Mouse (Mus musculus) heart, adult 9 months (tissue): Measurements from ENCODE around the gene Prpf19.

ENCODE experiments used
- DNase-seq, 2 experiments: peaks; one replicate each; pipeline ENCODE4 v3.0.0; 2022; ENCODE audit warnings: low spot score in 2 of 2

The Prpf19 gene

DNA sequence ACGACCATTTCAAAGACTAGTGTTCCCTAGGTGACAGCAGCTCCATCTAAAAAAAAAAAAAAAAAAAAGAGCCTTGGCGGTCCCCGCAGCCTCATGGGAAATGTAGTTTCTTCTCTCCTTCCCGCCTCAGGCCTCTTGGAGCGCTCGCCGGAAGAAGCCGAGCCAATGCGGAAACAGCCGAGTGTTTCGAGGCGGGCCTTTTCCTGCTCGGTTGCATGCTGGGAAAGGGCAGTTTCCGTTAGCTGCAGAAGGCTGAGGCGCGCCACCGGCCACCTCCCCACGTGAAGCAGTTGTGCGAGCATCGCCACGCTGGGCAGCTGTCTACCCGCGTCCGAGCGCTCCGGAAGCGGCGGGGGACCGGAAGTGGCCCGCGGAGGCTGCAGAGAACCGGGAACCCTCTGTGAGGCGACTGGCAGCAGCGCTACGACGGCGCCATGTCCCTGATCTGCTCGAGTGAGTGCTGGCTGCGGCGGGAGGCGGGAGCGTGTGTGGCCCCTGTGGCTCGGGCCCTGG, at the start of gene Prpf19:
Gene Prpf19 (plus strand): TSS at position 216 of the 513 bp plus-strand sequence.
- peak; percentile 94 to 98 for DNase-seq

DNA sequence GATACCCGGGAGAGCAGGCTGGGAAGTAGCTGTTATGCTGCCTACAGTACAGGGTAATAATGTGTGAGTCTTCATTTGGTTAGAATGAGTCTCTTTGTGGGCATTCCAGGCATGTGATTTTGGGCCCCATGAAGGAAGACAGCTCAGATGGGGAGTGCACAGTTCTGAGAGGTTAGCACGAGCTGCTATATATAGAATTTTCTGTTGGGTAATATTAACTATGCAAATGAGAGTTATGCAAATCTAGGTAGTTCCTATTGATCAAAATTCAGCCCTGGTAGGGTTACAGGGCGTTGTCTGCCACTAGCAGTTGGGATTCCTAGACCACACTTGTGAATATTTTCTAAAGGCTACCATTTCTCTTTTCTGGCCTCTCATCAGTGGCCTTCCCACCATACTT, 49.6 kb upstream of the Prpf19 start:
- DNase-seq, result no peak

DNA sequence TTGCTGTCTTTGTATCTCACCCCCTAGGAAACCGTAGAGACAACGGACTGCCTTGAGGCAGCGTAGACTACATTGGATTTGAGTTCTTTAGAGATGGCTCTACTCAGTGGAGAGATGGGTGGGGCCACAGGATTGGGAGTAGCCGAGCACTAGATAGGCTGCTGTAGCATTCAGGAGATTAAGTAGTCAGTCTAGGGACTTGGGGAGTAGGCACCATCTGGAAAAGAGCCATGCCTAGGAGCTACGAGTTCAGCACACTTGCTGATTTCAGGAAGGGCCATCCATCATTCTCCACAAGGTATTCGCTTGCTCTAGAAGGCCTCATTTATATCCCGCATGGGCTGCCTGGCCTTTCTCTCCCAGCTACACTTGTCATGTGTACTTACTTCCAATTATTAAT, 48.9 kb upstream of the Prpf19 start:
- no peak for DNase-seq

DNA sequence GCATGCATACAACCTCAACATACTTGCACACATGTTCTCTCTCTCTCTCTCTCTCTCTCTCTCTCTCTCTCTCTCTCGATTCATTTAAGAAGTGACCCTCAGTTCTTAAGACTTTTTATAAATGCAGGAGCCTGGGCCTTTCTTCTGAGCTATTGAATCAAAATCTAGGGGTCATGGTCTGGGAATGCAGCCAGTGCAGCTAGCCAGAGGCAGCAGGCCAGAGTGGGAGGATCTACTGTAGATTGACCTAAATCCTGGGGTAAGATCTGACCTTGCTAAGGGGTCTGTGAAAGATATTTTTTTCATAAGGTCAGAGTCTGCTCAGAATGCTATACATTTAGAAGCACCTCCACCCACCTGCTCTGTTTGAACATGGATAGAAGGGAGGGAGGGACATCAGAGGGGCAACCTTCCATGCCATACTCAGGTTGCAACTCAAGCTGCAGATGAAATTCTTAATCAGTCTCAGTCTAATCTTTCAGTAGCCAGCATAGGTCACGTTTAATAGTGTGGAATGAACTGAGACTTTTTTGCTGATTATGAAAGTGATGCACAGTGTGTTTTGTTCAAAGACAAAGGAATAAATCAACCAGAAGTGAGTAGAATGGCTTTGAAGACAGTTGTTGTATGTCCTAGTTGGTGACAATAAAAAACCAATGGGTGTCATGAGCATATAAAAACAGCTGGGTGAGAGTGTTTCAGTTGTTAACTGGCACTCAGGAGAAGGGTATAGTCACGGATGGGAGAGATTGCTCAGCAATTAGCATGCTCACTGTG, 47.5 kb upstream of the Prpf19 start:
- peak in 1 of 2 experiments; percentile 34 for DNase-seq

DNA sequence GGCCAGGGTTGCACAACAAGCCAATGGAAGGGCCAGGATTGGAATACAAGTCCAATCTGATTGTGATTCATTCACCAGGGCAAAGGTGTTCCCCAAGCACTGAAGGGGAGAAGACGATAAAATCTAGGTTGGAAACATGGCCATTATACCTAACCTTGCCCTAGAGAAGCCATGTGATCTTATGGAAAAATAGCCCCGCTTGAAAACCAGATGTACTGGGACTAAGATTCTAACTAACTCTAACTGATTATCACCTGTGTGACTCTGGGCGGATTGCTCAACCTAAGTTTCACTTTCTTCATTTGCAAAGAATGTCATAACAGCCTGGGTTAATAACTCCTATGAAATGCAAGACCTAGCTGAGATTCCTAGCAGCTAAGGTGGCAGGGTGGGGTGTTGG, 39.6 kb upstream of the Prpf19 start:
- DNase-seq, result no peak

DNA sequence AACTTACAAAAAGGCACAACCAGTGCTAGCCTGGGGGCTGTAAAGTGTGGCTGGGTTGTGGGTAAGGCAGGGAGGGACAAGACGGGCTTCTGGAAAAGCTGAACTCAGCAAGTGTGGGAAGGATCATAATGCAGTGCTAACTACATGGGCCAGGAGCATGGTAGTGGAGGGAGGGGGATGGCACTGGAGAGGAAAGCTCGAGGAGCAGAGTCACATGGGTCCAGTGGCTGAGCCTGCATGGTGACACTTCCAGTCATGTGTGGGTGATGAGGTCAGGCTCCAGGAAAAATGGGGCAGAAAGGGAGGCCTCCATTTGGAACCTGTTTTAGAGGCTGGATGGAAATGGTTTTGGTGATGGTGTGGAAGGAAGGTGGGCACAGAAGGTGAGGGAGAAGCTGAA, 38.5 kb upstream of the Prpf19 start:
- no peak for DNase-seq

DNA sequence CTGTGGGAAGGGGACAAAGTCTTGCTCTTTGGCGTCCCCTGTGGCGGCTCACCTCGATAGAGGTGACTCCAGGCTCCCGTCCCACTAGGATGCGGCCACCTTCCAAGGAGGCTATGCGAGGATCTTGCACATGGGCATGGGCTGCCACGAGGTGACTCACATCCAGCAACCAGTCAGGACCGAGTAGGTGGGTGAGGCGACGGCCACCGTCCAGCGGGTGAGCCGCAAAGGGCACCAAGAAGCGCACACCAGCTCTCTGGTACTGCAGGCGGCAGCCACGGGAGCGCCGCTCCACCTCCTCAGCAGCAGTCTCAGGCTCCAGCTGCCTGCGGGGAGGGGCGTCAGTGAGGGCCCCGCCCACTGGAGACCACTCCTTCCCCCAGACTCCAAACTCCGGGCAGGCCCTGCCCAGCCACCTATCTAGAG, 34.9 kb upstream of the Prpf19 start:
- DNase-seq, result no peak

DNA sequence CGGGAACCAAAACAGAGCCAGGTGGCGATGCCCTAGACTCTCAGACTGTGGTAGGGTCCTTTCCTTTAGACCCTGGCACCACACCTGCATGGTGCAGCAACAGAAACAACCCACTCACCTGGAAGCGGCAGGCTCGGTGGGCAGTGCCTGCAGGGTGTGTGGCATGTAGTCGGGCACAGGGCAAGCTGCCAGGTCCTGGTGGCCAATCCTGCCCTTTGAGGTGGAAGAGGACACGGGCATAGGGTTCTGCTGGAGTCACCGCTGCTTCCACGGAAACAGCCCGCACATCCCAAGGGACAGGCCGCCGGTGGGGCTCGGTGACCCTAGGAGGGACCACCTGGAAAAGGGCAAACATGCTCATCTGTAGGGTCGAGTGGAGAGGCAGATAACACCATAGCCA, 28.7 kb upstream of the Prpf19 start:
- no peak for DNase-seq

DNA sequence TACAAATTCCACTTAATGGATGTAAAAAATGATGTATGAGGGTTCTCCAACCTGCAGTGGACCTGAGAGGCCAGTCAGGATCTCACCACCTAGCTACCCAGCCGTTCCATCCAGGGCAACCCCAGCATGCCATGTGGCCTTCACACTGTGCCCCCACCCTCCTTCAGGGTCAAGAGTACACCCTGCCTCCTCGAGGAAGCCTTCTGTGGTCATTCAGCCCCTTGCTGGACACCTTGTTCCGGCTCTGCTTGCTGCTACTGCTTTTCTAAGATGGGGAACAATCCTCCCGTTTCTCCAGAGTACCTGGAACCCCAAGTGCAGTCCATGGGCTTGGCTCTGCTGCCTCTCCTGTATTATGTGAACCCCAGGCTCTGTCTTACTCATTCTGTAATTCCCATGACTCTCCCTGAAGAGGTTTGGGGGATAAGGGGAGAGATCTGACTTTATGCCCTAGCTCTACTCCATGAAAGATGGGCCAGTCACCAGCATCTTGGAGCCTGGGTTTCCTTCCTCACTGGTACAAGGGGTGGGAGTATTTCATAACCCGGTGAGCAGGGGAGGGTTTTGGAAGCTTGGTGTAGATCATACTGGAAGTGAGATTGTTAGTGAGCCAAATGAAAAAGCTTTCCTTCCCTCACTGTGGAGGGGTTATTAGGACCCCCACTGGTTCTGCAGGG, 26.9 kb upstream of the Prpf19 start:
- no peak for DNase-seq

DNA sequence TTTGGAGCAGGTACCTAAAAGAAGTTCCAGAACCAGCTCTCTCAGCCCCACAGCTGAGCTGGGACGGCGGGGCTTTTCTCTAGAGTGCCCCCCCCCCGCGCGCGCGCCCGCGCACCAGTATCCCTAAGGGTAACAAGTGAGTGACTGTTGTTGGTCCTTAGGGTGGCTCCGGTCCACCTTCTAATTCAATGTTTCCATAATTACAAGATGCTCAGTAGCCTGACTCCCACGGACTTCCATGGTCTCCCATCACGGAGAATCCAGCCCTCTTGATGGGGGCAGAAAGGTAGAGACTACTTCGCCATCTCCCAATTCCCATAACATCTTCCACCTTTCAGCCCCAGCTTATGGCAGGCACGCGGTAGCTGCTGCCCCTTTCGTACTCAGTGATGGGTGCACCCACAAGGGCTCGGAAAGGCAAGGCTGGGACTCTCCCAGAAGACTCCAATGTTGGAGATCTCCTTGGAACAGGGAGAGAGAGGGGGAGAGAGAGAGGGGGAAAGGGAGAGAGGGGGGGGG, 26.3 kb upstream of the Prpf19 start:
- no peak for DNase-seq

DNA sequence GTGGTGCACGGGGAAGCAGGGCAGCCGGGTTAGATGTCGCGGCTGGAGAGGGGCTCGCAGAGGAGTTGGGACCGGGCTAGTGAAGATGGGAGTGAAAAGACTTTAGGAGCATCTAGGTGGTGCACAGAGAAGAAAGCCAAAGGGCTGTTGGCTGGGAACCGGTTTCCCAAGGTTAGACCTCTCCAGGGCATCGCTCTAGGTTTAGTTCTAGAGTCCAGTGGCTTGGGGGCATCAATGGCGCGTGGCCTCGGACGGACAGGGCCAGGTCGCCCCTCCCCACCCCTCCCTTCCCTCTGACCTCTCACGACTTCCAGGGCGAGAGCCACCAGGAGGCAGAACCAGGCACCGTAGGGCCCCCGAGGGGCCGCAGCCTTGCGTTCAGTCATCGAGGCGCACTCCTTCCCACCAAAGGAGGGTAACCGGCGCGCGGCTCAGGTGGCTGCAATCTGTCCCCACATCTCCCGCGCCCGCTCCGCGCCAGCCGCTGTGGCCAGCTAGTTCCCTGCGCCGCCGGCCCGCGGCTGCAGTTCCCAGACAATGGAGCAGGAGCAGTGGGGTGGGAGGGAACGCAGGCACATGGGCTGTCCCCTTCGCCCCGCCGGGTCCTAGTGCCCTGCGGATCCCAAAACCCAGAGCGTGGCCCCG, 25.7 kb upstream of the Prpf19 start:
- peak; percentile 76 to 79 for DNase-seq

DNA sequence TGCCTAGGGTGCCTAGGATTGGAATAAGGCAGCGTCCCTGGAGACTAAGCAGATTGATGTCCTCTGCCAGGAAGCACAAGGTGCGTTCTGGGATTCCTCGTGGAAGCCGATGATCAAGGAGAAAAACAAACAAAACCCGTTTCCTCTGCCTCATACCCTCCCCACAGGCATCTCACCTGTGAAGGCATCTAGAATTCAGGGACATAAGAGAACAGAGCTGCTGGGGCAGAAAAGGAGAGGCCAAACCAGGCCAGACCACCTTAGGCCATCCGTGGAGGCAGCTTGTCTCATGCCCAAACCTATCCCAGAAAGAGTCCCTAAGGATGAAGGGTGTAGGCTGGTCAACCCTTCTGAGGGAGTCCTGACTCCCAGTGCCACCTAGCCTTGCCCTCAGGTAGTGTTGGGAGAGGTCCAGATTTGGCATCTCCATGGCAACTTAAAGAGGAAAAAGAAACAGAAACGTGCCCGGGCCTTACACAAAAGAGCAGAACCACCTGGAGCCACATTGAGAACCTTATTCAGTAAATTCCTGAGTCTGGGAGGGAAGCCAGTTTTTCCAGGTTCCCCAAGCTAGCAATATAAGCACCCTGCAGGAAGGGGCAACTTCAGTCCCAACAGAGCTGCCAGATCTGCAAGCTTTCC, 25.0 kb upstream of the Prpf19 start, which contains the start of gene Tmem132a:
Gene Tmem132a (minus strand): TSS at position 55 of the 642 bp plus-strand sequence.
- DNase-seq, result peak in 1 of 2 experiments; percentile 14

DNA sequence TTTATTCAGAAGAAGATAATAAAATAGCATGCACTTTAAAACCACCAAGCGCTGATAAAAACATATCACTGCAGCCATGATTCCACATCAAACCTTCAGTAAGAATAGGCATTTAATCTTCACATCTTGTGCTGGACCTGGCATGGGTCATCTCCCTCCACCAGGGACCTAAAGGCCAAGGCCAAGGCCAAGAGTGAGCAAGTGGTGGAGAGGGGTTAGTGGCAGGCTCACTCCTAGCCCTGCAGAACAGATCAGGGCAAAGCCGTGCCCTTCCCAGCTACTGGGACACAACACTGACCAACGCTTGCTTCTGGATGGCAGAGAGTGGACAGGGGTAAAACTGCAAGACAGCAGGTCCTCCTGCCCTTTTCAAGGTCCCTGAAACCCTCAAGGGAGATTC, 24.4 kb upstream of the Prpf19 start:
- no peak for DNase-seq

DNA sequence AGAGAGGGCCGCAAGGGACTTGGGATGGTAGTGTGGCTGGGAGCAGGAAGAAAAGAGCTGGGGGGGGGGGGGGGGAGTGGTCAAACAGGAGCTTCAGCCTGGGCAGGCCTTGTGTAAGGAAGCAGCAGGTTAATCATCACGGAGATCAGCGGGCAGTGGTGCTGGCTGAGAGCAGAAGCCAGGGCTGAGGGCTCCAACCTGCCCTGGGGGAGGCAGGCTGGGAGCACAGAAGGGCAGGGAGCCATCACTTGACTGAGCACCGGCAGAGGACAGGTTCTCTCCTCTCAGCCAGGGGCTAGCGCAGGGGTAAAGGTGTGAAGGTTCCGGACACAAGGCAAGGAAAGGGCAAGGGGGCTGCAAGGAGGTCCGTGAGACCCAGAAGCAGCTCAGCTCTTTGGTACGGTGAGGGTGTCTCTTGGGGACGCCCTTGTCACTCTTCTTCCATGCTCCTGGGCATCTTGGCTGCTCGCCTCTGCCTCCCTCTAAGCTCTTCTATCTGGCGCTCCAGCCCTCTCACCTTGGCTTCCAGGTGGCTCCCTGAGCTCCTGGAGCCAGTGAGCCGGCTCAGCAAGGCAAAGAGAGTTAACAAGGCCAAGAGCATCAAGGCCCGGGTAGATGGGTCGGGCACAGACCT, 23.6 kb upstream of the Prpf19 start:
- DNase-seq, result no peak

DNA sequence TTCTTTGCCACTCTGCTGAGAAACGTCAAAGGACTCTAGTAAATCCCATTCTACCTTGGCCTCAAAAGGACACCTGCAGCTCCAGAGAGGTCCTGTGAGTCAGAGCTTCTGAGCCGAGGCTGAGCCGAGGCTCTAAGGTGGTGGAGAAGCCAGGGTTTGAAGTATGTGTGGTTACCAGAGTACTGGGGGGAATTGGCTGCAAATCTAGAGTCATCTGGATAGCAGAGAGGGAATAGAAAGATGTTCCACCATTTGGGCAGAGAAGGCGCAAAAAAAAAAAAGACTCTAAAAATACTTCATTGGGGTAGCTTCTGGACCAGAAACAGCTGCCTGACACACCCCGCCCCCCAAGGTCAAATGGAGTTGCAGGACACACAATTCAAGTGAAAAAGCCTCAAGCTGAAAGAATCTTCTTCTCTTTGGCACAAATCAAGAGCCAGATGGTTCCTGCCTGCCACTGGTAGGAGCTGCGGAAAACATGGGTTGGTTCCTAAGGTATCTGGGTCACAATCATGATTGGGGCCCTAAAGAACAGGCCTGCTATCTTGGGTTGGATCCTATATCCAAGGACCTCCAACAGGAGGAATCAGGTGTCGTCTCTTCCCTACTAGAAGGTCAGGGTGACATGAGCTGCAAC, 16.7 kb upstream of the Prpf19 start:
- no peak for DNase-seq

DNA sequence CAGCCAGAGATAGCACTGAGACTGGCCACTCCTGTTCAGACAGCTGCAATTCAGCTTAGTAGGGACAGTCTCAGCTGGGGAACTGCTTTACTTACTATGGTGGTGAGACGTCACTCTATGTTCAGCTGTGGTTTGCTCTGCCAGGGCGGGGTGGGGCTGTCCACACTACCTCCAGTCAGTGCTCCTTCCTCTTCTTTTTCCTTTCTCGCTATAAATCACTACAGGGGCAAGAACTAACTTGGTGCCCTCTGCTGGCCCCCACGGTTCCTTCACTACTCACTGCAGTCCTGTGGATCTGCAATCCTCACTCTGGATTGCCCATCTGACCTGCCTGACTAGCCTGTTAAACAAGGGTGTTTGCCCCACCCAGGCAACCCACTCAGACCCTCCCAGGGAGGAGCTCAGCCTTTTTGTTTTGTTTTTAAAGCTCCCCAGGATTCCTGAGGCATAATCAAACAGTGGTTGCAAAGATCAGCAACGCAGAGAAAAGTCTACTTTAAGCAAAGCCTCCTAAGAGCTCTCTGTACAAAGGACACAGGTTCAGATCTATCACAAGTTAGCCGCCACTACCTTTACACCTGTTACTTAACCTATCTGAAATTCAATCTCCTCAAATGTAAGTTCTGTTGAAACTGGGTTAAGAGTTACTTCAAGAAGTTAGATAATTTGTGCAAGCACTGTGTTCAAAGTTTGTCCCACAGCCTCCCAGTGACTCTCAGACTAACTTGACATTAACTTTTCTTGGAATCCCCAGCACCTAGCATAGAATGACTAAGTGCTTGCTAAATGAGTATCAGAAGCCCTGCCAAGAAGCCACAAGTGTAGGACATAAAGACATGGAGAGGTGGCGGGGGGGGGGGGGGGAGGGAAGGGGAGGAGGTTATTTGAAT, 14.7 kb upstream of the Prpf19 start:
- DNase-seq, result peak; percentile 56 to 75

DNA sequence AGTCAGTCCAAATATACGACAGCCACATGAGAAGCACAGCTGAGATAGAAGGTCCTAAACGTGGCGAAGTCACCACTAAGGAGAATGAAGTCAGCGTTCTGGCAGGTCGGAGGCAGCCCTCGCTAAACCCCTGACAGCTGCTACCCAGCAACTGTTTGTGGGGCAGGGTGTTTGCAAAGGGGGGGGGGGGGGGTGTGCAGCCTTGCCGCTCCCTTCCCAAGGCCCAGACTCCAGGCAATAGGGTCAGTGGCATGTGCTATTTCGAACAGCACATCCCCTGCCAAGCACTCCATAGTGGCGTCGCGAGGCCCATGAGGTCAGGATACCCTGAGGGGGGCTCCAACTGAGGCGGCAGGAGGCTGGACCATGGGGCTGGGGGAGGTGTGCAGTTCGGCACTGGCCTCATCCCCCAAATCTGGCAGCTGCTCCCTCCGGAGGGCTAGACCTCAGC, 14.0 kb upstream of the Prpf19 start:
- peak in 1 of 2 experiments; percentile 43 for DNase-seq

DNA sequence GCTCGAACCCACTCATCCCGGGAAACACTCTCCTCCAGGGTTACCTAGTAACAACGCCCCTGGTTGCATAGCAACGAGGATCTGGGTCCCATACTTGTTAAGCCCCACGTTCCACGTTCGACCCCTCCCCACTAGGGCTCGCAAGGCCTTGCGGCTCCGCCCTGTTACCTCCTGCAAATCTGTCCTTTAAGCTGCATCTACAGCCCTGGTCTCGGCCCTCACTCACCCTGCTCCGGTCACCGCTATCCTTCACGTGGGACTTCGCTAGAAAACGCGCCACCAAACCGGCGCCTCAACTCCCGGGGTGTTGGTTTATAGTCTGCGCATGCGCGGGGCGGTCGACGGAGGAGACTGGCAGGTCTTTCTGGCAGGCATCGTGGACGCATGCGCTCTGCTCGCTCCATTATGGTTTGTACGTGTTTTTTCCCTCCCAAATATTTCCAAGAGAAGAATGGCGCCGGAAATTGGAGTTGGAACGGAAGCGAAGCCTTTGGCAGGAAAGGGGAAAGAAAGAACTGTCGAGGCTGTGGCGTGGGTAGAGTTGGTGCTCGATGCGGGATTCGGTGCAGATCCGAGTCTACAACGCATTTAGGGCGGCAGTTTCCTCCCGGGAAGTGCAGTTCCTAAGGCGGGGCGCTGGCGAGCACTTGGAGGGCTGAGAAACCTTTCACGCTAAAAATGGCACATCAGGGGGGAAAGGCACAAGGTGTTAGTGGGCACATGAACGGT, 13.4 kb upstream of the Prpf19 start, which contains the start of gene Tmem109:
Gene Tmem109 (minus strand): TSS at position 576 of the 729 bp plus-strand sequence.
- DNase-seq, result peak; percentile 93 to 95

DNA sequence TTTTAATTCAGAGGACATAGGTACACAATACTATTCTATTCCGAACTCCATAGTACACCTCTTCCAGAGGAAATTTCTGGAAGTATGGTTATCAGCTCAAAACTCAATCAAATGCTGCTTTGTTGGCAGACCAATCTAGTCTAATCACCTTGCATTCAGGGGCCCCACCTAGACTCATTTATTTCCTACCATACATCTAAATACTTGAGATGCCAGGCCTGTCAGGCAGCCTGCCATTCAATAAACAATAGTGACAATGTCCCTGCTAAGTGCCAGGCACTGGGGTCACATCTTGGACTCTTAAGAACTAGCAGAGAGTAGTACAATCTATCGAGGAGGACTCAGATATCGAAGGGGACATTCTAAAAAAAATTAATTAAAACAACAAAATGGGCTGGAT, 2.8 kb upstream of the Prpf19 start:
- no peak for DNase-seq
